Mouse (Mus musculus): ENCODE data around the gene Cd300ld5.
"Not testable (repeated sequence)": the region's sequence is repeated elsewhere in the genome, so short reads cannot be mapped to it uniquely, and the experiment has no call there.

The Cd300ld5 gene

DNA sequence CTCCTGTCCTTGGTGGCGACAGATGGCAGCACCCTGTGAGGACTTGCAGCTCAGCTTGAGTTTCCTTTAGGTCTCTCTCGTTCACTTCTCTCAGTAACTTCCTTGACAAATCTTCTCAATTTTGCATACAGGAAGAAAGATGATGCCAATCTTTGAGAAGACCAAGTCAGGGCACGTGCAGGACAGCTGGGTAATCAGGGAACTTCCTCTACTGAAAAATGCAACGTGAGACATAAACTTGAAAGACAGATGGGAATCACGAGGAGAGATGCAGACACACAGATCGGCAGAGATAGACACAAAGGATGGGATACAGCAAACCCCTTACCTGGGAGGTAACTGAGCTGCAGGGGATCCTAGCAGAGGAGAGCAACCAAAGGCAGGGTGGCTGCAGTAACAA, at the start of gene Cd300ld5:
TSS of gene Cd300ld5 (minus strand) at position 101 of the 400 bp plus-strand sequence.
- not testable (repeated sequence) for DNase-seq (ENCODE audit: low read depth, low spot score)

DNA sequence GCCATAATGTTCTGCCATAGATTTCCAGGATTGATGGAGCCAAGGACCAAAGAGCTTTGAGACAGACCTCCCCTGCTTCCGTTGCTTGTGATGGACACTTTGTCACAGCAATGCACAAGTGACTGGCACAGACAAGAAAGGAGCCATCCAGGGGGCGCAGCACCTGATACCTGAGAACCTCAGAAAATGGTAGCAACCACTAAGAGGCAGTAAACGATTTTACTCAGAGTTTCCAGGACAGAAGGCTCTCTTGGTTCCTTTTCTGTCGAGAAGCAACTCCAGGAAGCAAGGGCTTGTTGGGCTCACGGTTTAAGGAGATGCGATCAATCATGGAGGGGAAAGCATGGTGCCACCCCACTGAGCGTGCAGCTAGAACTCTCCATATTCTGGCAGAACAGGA, 48.6 kb upstream of the Cd300ld5 start:
- DNase-seq (ENCODE audit: low read depth, low spot score): no peak

DNA sequence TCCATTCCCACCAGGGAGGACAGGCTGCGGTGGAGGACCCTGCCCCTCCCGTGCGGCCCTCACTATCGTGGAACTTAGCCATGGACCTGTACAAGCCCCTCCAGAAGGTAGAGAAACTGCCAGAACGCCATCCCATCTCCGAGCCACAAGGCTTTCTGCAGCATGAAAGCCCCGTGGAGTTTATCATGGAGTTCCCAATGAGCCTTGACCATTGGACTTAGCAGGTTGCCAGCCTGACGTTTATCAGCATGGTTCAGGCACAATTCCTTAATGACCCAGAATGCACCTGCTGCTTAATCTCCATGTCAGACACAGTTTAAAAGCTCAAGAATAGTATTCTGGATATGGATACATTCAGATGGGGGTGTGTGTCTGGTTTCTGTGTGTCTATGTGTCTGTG, 47.5 kb upstream of the Cd300ld5 start:
- no peak for DNase-seq (ENCODE audit: low read depth, low spot score)

DNA sequence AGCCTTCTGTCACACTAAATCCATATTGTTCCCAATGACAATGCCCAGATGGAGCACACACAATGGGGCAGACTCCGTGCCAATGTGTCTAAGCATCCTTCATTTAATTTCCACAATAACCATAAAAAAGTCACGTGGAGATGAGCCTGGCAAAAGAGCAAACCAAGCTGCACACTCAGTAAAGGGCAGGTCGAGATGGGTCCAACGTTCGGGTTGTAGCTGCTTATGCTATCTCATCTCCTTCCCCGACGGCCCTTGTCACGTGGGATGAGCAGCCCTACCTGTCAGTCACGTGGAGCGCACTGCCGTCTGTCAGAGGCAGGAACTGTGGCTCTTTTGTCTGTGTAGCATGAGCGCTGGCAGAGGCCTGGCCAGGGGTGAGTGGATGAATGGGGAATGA, 47.0 kb upstream of the Cd300ld5 start:
- DNase-seq (ENCODE audit: low read depth, low spot score): no peak

DNA sequence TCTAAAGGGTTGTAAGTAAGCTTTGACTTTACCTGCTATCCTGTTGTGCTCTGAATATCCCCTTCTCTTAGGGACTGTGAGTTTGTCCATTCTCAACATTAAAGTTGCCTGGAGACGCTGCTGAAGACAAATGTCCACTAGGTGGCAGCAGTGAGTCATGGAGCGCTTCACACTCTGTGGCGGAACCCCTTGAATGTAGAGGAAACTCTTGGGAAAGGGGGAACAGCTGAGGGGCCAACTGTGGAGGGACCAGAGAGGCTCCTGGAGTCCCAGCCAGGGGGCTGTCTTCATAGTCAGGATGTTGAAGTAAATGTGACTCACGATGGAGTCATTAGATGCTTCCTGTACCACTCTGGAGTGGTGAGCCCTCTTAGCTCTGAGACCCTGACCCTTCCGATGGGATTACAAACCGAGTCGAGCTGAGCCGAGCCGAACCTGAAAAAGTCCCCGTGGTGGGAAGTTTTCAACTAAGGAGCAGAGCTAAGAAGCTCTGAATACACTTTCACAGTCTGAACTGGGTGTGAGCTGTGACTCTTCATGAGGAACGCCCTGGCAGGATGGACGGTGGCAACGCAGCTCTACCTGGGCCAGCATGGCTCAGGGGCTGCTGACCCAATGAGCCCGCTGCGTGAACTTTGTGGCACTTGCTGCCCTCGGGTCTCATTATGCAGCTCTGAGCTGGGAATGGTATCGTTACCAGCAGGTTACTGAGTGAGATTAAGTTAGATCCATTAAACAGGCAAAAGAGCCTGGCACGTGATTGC, 46.0 kb upstream of the Cd300ld5 start:
- peak; percentile 28 for DNase-seq (ENCODE audit: low read depth, low spot score)

DNA sequence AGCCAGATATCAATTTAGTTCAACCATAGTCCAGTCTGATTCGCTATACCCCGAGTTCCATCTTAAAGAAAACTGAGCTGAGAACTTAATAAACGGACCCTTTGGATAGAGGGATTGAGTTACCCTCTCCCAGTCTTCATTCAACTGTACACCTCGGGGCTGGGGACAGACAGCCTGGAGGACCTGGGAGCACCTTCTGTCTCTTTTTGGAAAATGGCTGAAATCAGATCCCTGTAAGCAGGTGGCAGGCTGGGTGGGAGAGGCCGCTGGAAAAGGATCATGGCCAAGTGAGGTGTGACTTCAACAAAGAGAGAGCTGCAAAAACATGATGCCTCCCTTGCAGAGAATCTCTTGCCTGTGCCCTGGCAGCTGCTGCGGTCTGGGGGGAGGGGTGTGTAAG, 44.6 kb upstream of the Cd300ld5 start:
- DNase-seq (ENCODE audit: low read depth, low spot score): no peak

DNA sequence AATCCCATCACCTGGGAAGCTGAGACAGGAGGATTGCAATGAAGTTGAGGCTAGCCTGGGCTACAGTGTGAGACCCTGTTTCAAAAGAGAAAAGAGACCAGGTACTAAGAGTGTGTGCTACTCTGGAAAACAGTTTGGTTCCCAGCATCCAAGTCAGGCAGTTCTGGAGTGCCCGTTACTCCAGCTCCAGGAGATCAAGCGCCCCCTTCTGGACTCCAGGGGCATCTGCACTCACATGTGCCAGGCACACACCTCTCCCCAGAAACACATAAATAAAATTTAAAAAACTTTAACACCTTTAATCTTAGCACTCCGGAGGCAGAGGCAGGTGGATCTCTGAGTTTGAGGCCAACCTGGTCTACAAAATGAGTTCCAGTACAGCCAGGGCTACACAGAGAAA, 43.8 kb upstream of the Cd300ld5 start:
- no peak for DNase-seq (ENCODE audit: low read depth, low spot score)

DNA sequence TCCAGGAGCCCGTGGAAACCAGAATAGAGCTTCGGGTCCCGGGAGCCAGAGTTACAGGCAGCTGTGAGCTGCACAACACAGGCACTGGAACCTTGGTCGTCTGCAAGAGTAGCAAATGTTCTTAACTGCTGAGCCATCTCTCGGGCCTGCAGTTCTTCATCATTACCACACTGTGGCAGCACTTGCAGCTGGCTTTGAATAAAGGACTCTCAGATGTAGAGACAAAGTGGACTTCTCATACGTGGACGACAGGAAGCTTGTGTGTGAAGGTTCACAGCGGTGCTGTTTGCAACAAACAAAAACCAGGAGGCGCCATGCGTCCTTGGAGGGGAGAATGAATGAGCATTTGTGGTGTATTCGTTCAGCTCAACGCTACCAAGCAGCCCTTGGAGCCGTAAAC, 43.3 kb upstream of the Cd300ld5 start:
- peak; percentile 24 for DNase-seq (ENCODE audit: low read depth, low spot score)

DNA sequence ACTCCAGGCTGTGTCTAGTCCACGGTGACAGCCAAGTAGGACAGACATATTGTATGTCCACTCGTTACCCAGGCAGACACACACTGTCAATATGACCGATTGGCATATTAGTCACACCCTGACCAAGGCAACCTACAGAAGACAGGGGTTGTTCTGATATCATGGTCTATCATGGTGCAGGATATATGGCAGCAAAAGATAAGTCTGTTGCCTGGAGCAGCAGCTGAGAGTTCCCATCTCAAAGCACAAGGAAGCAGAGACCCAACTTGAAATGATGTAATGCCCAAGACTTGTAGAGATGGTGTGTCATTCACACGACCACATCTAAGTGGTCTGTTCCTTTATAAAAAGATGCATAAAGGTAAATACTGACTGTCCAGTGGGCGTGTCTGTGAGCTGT, 41.1 kb upstream of the Cd300ld5 start:
- no peak for DNase-seq (ENCODE audit: low read depth, low spot score)

DNA sequence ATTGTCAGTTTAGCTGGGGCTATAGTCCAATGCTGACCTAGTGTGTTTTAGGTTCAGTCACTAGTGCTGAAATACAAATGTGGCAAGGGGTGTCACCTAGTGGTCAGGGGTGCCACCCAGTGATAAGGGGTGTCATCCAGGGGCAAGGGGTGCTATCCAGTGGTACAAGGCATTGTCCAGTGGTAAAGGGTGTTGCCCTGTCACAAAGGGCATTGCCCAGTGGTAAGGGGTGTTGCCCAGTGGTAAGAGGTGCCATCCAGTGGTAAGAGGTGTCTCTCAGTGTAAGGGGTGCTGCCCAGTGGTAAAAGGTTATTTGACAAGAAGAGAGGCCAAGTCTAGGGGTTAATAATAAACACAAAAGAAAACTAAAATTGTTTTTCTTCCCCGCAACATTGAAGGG, 39.9 kb upstream of the Cd300ld5 start:
- DNase-seq (ENCODE audit: low read depth, low spot score): no peak

DNA sequence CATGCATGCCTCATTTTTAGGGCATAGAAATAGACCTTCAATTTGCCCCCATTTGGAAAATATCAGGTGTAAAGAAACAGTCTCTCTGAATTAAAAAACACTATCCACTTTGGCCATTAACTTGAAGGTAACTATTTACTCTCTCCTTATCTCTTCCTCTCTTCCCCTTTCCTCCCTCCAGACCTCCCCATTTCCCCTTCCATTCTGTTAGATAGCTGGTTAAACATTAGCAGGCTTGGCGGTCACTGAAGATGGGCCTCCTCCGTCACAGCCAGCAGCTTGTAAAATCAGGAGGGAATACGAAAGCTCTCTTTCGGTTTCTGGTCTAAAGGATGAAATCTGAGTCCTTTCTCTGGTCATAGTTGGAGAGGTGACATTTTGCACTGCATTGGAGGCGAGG, 38.3 kb upstream of the Cd300ld5 start:
- DNase-seq (ENCODE audit: low read depth, low spot score): no peak

DNA sequence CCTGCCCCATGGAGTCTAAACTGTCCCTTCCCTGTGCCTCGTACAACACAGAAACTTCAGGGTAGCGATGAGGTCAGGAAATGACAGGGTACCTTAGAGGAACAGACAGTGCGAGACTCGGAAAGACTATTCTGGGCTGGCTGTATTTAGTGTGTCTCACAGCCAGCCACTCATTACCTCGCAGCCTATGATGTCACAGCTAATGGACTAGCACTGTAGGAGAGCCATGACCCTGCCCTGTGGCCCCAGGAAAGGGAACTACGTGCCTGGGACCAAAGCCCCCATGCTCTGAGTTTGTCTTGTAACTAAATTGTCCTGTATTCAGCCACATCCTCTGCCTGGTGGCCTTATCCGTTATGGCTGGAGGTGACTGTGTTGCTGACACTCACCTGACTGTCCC, 37.8 kb upstream of the Cd300ld5 start:
- no peak for DNase-seq (ENCODE audit: low read depth, low spot score)

DNA sequence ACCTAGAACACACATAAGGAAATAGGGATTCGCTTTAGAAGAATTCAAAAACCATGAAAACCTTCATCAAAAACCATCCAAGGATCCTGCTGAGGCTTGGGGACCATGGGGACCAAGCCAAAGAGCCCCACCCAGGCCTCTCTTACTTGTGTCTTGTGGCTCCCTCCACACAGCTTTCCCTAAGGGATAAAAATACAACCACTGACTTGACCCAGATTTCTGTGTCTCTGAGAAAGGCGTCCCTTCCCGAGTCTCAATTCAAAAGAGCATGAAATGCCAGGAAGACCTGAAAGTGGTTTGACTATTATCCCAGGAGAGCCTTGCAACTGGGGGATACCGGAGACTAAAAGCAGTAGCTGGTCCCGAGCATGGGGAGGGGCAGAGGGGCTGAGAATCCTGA, 35.4 kb upstream of the Cd300ld5 start:
- no peak for DNase-seq (ENCODE audit: low read depth, low spot score)

DNA sequence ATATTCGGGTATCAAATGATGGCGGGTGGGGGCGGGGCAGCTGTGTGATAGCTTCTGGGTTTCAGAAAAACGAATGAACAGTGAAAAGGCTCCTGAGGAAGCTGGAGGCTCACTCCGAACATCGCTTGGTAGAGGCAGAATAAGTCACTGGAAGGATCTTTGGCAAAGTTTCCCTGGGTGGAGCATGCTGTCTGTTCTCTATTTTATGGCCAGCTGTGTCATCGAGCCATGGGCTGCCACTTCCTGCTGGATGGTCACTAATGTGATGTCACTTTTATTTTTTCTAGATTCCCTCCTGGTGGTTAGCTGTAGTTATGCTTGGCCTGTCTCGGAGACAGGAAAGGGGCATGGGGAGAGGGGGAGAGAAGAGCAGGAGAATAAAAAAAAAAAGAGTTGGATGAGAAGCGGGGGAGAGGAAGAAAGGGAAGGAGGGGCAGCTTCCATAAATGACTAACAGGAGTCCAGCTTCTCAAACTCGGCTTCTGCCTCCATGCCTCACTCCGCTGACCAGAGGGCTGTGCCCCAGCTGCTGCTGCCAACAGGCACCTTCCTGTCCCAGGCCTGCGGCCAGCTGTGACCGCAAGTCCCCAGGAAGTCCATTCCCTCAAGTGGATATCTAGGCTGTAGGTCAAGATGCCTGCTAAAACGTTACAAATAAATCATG, 34.2 kb upstream of the Cd300ld5 start:
- no peak for DNase-seq (ENCODE audit: low read depth, low spot score)

DNA sequence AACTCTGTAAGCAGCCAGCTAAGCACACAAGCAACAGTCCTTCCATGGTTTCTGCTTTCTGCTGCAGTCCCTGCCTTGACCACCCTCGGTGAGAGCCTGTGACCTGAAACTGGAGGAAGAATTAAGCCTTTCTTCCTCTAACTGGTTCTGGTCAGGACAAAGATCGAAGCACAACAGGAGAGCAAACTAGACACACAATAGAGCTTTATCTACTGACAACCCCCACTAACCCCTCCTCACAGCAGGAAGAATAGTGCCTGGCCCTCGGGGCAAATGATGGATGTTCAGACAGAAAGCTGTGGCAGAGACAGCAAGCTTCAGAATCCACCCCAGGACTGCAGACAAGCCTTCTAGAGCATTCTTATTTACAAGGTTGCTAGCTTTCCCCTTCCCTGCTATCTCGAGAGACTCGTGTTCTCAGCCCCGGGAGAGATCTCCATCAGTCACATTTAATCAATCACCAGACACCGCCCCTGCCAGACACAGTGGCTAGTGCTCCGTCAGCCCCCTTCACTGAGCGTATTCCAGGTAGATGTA, 33.5 kb upstream of the Cd300ld5 start:
- no peak for DNase-seq (ENCODE audit: low read depth, low spot score)

DNA sequence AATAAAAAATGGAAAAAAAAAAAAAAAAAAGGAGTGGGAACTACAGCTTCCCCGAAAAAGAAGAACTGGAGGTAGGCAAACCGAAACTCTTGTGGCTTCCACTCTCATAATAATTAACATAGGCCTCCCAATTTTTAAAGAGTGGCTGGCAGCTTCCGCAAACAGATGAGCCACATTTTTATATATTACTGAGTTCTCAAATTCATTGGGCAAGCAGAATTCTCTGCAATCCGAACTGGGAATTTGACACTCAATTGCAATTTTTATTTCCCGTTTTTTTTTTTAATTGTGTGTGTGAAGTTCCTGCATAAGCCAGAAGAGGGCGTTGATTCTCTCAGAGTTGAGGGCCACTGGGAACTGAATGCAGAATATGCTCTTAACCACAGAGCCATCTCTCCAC, 29.2 kb upstream of the Cd300ld5 start:
- DNase-seq (ENCODE audit: low read depth, low spot score): no peak

DNA sequence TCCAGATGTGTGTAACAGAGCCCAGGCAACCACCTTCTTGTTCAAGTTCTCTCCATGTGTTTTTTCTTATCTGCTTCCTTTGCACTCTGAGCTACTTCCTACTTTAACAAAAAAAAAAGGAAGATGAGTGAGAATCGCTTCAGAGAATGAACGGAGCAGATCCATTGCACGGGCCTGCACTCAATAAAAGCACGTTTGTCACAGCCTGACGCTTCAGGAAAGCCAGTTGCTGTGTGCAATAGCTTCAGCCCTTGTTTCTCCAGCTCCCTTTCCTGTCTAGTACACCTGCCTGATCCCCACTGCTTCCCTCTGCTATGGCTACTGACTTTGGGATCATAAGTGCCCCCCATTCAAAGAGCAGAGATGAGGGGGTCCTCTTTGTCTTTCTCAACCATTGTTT, 24.5 kb upstream of the Cd300ld5 start, which contains the start of gene Cd300e:
TSS of gene Cd300e (minus strand) at position 101 of the 400 bp plus-strand sequence.
- DNase-seq (ENCODE audit: low read depth, low spot score): no peak

DNA sequence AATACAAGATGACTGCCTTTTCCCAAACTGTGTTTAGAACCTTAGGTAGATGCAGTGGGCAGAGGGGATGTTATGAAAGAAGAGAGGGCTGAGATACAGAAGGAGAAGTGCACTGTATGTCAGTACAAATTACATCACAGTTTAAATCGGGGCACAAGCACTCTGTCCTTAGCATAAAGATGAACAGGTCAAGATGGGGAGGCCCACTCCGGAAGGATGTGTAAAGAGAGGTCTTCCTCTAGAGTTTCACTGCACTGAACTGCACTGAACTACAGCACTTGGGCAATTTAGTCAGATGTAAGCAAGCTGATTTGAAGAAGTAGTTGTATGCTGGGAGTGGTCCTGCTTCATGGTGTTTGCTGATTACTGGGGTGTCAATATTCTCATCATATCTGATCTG, 22.2 kb upstream of the Cd300ld5 start:
- DNase-seq (ENCODE audit: low read depth, low spot score): no peak

DNA sequence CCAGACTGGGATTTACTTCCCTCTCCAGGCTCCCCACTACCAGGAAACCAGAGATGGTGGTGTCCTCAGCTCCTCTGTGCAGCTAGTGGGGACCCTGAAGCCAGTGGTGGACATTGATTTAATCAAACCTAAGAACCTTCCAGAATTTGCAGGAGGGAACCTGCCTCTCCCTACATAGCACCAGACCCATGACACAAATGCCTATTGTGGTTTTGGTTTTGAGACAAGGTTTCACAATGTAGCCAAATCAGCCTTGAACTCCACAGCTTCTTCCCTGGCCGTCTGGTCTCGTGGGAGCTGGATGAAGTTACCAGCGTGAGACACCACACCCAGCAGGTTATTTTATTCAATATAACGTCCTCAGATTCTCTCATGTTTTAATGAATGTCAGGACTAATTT, 21.1 kb upstream of the Cd300ld5 start:
- no peak for DNase-seq (ENCODE audit: low read depth, low spot score)

DNA sequence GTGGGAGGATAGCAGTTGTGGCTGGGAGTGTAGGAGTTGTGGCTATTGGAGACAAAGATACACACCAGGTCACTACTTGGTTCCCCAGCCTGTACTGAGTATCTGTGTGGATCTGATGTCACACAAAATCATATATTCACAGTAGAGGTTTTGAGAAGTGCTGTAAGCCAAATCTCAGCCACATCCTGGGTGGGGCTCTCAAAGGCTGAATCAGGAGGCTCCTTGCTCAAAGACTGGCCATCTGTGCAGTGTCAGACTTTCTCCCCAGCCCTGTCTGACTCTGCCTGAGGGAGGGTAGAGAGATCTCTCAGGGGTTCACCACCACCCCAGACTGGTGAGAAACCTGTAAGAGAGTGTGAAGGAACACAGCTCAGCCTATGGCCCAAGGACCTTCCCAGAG, 17.0 kb upstream of the Cd300ld5 start:
- DNase-seq (ENCODE audit: low read depth, low spot score): no peak

DNA sequence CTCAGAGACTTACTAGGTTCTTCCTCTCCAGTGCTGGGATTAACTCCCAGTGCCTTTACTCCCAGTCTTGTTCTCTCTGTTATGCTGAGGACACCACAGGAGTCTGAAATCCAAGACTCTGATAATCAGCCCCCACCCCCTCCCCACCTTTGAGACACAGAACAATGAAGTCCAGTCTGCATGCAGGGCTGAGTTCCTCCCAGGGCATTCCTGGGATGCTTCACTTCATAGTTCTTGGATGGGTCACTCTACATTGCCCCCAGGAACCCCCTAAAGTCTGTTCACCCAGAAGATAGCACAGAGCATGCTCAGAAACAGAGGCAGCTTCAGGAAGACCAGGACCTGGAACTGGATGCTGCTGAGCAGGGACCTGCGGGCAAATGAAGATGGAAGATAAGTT, 15.4 kb upstream of the Cd300ld5 start:
- DNase-seq (ENCODE audit: low read depth, low spot score): no peak

DNA sequence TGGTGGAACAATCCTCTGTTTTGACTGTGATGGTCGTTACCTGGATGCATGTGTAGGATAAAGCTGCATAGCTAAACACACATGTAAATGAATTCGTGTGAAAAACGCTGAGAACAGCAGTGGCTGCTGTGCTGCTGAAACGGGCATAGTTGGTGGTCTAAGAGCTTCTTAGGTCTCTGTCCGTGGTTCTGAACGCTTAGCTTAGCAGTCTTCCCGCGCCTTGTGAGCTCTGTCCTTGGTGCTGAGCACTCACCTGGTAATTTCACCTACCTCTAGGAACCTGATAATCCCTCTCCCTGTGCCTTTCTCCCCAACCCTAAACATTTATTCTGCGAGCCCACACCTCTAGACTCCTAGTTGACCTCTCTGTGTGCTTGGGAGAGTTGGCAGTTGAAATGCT, 14.6 kb upstream of the Cd300ld5 start:
- DNase-seq (ENCODE audit: low read depth, low spot score): no peak

DNA sequence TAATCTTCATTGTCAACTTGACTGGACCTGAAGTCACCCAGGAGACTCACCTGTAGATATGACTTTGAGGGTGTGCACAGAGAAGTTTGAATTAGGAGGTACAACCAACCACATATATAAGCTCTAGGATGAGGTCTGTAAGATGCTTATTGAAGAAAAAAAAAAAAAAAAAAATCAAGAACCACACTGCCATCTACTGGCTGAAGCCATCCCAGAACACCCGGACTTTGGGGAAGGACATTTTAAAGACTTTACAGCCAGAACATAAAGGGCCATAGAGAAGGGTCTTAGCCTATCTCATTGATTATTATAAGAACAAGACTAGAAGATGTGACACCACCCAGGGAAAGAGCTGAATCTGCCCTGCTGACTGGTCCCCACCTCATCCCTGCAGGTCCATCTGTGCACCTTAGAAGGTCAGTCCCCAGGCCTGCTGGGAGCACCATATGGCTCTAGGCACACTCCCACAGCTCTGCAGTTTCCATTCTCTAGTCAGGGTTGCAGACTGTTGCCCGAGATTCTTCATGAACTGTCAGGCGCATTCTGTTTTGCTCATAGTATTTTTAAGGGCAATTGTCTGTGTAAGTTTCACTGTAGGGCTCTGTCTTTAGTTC, 11.8 kb upstream of the Cd300ld5 start:
- no peak for DNase-seq (ENCODE audit: low read depth, low spot score)
